Mouse (Mus musculus) kidney, adult 2 months (tissue): ENCODE results near the gene Hvcn1. TPM values are rescaled to one million over a fixed set of nuclear protein-coding genes. Genes with fewer than 3 reads are reported as not detected.
A peak's percentile ranks its signal among the peaks of the same experiment; 100 is the strongest.

ENCODE experiments used
- DNase-seq: peaks from one replicate; pipeline ENCODE4 v3.0.0; 2021
- H3K27ac ChIP-seq: fragments of 200-500 bp; 2 replicates; pipeline ENCODE4 v1.5.1; 2012; ENCODE audit warnings: low read depth, low read length, control low read depth, inconsistent platforms; ENCODE audit not compliant: insufficient read depth
- H3K27me3 ChIP-seq: fragments of 200-500 bp; replicated peaks from 2 replicates; pipeline ENCODE4 v1.6.1; 2012; ENCODE audit warnings: mild to moderate bottlenecking, moderate library complexity, low read length, inconsistent platforms; ENCODE audit not compliant: control insufficient read depth, insufficient read depth
- H3K36me3 ChIP-seq: fragments of 200-500 bp; 2 replicates; pipeline ENCODE4 v1.6.1; 2012; ENCODE audit warnings: mild to moderate bottlenecking, moderate library complexity, low read length, inconsistent platforms; ENCODE audit not compliant: control insufficient read depth, insufficient read depth
- H3K4me1 ChIP-seq: fragments of 200-500 bp; 2 replicates; pipeline ENCODE4 v1.6.1; 2011; ENCODE audit warnings: low read length; ENCODE audit not compliant: control insufficient read depth, insufficient read depth
- H3K4me3 ChIP-seq: fragments of 200-500 bp; 2 replicates; pipeline ENCODE4 v1.5.1; 2011; ENCODE audit warnings: mild to moderate bottlenecking, low read depth, low read length, control low read depth; ENCODE audit not compliant: insufficient read depth
- CTCF ChIP-seq: fragments of 200-500 bp; conservative IDR thresholded peaks from 2 replicates; pipeline ENCODE4 v1.5.1; 2011; ENCODE audit warnings: low read depth, mild to moderate bottlenecking, control low read depth, low read length, moderate library complexity, mixed read lengths; ENCODE audit not compliant: insufficient read depth, insufficient read length
- POLR2A ChIP-seq: fragments of 200-500 bp; IDR thresholded peaks from one replicate; pipeline ENCODE4 v1.6.1; 2011; ENCODE audit warnings: low read depth, low read length, control low read depth
- WGBS: fragments of 180-500 bp; shearing (Covaris S2); methylation state at CpG from one replicate; pipeline ENCODE4 v1.1.7; 2018; 5-methylcytosine and 5-hydroxymethylcytosine counted together
- polyA plus RNA-seq: library from polyadenylated mRNA; depleted of rRNA; stranded (reverse); fragments of >200 nt; gene quantifications from 2 replicates; pipeline ENCODE4 v1.2.3, GENCODE M21; 2012

Hvcn1 gene
- polyA plus RNA-seq, 1 experiment: 13.1 TPM

DNA sequence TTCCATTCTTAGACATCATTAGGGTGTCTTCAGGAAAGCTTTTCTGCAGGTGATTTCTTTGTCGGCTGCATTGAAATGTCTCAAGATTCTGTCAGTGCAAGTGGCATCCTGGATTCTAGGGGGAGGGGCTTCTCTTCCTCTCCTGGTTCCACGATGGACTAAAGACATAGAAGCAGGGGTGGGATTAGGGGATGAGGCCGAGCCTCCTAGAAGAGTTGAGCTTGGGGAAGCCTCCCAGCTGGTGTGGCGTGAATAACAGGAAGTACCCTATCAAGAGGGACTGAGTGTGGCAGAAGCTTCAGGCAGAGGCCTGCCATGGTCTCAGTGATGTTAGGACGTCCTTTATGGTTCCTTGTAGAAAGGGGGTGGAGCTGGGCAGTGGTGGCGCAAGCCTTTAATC is 24.8 kb downstream of the Hvcn1 start:
- WGBS: 65% methylated on average over 6 of the region's 6 CpGs
- TF ChIP-seq CTCF (no peak), POLR2A (no peak)
- DNase-seq: no peak
- Histone ChIP-seq H3K27me3 (no peaks in the 10 kb centered on the region), H3K4me3 (no peak overlapping the region), H3K36me3 (no peaks in the 10 kb centered on the region), H3K4me1 (no peaks in the 10 kb centered on the region), H3K27ac (no peak overlapping the region; the same call in 1 of the 2 replicates)

GRCm38 (mm10) chr5:122232004-122232403 is 25.4 kb downstream of the Hvcn1 start:
- Histone ChIP-seq H3K27me3 (no peaks in the 10 kb centered on the region), H3K27ac (peak overlapping the region; percentile 62), H3K36me3 (no peaks in the 10 kb centered on the region), H3K4me3 (no peak overlapping the region), H3K4me1 (no peaks in the 10 kb centered on the region)
- peak; percentile 47 for DNase-seq
- no peak for TF ChIP-seq CTCF
- no peak for TF ChIP-seq POLR2A
- 43% methylated on average over 5 of the region's 5 CpGs for WGBS

DNA sequence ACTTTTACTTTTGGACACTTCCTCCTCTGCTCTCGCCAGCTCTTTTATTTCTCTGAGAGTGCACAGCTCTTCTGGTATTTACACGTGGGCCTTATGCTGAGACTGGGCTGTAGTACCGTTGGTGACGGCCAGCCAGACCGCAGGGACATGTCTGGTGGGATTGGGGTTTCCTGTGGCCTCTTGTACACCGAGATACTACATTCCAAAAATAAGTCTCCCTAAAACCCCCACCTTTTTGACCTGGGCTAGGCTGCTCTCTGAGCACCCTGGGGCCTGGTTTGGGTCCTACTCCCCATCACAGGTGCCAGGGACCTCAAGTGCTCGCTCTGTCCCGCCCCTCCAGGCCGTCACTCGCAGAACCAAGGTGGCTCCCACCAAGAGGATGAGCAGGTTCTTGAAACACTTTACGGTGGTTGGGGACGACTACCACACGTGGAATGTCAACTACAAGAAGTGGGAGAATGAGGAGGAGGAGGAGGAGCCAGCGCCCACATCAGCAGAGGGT is 26.5 kb downstream of the Hvcn1 start:
- no peak overlapping the region for H3K27ac ChIP-seq
- no peaks in the 10 kb centered on the region for H3K4me1 ChIP-seq
- no peak for DNase-seq
- no peak overlapping the region for H3K4me3 ChIP-seq
- no peak for TF ChIP-seq POLR2A
- TF ChIP-seq CTCF: no peak
- H3K36me3 ChIP-seq: no peaks in the 10 kb centered on the region
- WGBS: 81% methylated on average over 14 of the region's 14 CpGs
- H3K27me3 ChIP-seq: no peaks in the 10 kb centered on the region

GRCm38 (mm10) chr5:122233695-122234094 is 27.1 kb downstream of the Hvcn1 start:
- WGBS: 79% methylated on average over 12 of the region's 12 CpGs
- Histone ChIP-seq H3K27ac (no peak overlapping the region), H3K4me1 (no peaks in the 10 kb centered on the region), H3K36me3 (no peaks in the 10 kb centered on the region), H3K27me3 (no peaks in the 10 kb centered on the region), H3K4me3 (no peak overlapping the region)
- TF ChIP-seq POLR2A (no peak), CTCF (no peak)
- DNase-seq: no peak

GRCm38 (mm10) chr5:122234319-122235195 is 28.0 kb downstream of the Hvcn1 start:
- Histone ChIP-seq H3K36me3 (no peaks in the 10 kb centered on the region), H3K27ac (no peak overlapping the region), H3K4me1 (no peaks in the 10 kb centered on the region), H3K4me3 (no peak overlapping the region), H3K27me3 (no peaks in the 10 kb centered on the region)
- TF ChIP-seq CTCF: no peak
- no peak for TF ChIP-seq POLR2A
- WGBS: 76% methylated on average over 9 of the region's 9 CpGs
- no peak for DNase-seq

GRCm38 (mm10) chr5:122235196-122235836 is 28.7 kb downstream of the Hvcn1 start:
- 49% methylated on average over 9 of the region's 9 CpGs for WGBS
- DNase-seq: no peak
- Histone ChIP-seq H3K4me3 (no peak overlapping the region), H3K4me1 (peaks cover 1% of the 10 kb centered on the region; the same call in 1 of the 2 replicates), H3K27ac (no peak overlapping the region), H3K36me3 (no peaks in the 10 kb centered on the region), H3K27me3 (no peaks in the 10 kb centered on the region)
- no peak for TF ChIP-seq POLR2A
- no peak for TF ChIP-seq CTCF

DNA sequence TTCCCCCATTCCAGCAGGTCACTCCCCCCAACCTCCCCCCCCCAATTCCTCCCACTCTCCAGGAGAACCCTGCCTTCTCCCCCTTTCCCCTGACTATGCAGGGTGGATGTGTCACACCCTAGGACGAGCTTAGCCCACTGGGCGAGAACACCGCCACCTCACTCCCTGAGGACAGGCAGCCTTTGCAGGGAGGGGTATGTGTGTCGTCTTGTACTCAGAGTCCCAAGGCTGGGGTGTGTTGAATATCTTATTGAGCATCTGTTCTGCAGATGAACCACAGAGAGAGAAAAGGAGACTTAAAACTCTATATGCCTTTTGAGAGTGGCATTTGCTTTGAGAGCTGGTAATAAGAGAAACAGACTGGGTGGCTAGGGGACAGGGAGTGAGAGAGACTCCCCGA is 30.6 kb downstream of the Hvcn1 start:
- H3K4me1 ChIP-seq: peaks cover 3% of the 10 kb centered on the region; the same call in 1 of the 2 replicates
- DNase-seq: no peak
- TF ChIP-seq CTCF (no peak), POLR2A (no peak)
- H3K36me3 ChIP-seq: no peaks in the 10 kb centered on the region; the same call in 1 of the 2 replicates
- no peak overlapping the region for H3K27ac ChIP-seq
- WGBS: 73% methylated on average over 5 of the region's 5 CpGs
- H3K4me3 ChIP-seq: no peak overlapping the region
- no peaks in the 10 kb centered on the region for H3K27me3 ChIP-seq
